Mouse (Mus musculus): ENCODE measurements at regions not wholly inside any gene's neighbourhood (a gene's known extent, or its start where the extent isn't known, plus 50 kb on each side); places are given as distances from the start of the nearest gene placed in this dataset.

GRCm38 (mm10) chr8:126831312-126832162 is 114.1 kb downstream of the Tomm20 start:
- TF ChIP-seq MAX (IDR thresholded peaks at IDR 0.05) (no peak), CTCF (IDR thresholded peaks at IDR 0.05; ENCODE audit: control insufficient read depth, insufficient read depth, insufficient read length) (no peak), MYOG (IDR thresholded peaks at IDR 0.05; ENCODE audit: control insufficient read depth, extremely low read depth, insufficient read length) (no peak), MYOD1 (IDR thresholded peaks at IDR 0.05; ENCODE audit: control insufficient read depth, insufficient read length, low read depth) (no peak), USF1 (IDR thresholded peaks at IDR 0.05; ENCODE audit: low read depth) (no peak)
